Mouse (Mus musculus) stomach, embryonic 16.5 days (tissue): ENCODE measurements at regions not wholly inside any gene's neighbourhood (a gene's known extent, or its start where the extent isn't known, plus 50 kb on each side); places are given as distances from the start of the nearest gene placed in this dataset.

Experiments used
- ATAC-seq: fragments of 200-750 bp; cut with Nextera tagmentation; 2 replicates; pipeline ENCODE4 v1.8.0; 2017; ENCODE audit warnings: moderate number of reproducible peaks, moderate TSS enrichment; ENCODE audit not compliant: insufficient read depth, low FRiP score
- H3K27ac ChIP-seq: fragments of 300-500 bp; sonication (generic); 2 replicates; pipeline ENCODE4 v1.5.1; 2014; ENCODE audit warnings: low read length
- H3K27me3 ChIP-seq: fragments of 300-500 bp; sonication (generic); 2 replicates; pipeline ENCODE4 v1.6.1; 2014; ENCODE audit warnings: low read length, control low read depth, mixed read lengths; ENCODE audit not compliant: control insufficient read depth, insufficient read depth
- H3K36me3 ChIP-seq: fragments of 300-500 bp; sonication (generic); 2 replicates; pipeline ENCODE4 v1.6.1; 2014; ENCODE audit warnings: low read length; ENCODE audit not compliant: control insufficient read depth, insufficient read depth
- H3K4me1 ChIP-seq: fragments of 300-500 bp; sonication (generic); 2 replicates; pipeline ENCODE4 v1.6.1; 2014; ENCODE audit warnings: low read length, control low read depth, mixed read lengths; ENCODE audit not compliant: control insufficient read depth, insufficient read depth
- H3K4me2 ChIP-seq: fragments of 300-500 bp; sonication (generic); 2 replicates; pipeline ENCODE4 v1.6.1; 2014; ENCODE audit warnings: low read depth, low read length, mixed read lengths
- H3K4me3 ChIP-seq: fragments of 300-500 bp; sonication (generic); replicated peaks from 2 replicates; pipeline ENCODE4 v1.5.1; 2014; ENCODE audit warnings: mild to moderate bottlenecking, low read length
- H3K9ac ChIP-seq: fragments of 300-500 bp; sonication (generic); 2 replicates; pipeline ENCODE4 v1.6.1; 2014; ENCODE audit warnings: low read length
- H3K9me3 ChIP-seq: fragments of 300-500 bp; sonication (generic); replicated peaks from 2 replicates; pipeline ENCODE4 v1.6.1; 2016; ENCODE audit warnings: low read length, control low read depth; ENCODE audit not compliant: control insufficient read depth
- WGBS: fragments of 180-500 bp; shearing (Covaris S2); extraction: QIAGEN DNeasy Blood & Tissue Kit; methylation state at CpG from one replicate; pipeline ENCODE4 v1.1.7; 2014; 5-methylcytosine and 5-hydroxymethylcytosine counted together

DNA sequence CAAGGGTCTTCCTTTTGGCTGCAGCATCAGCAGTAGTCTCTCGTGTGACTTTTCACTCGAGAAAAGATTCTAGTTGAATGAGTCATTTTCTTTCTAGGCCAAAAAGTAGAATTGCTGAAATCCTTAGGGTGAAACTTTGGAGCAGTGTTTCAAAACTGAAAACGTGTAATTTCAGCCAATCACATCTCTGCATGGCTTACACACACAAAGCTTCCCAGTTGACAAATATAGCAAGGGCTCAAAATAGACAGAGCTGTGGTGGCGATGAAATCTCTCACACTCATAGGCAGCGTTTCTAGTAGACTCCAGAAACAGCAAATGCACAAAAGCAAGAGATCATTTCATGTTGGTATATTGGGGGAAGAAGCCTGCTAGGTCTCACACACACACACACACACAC is 283.1 kb upstream of the Rsrc1 start:
- no peak for ATAC-seq
- no peaks in the 10 kb centered on the region for H3K4me1 ChIP-seq
- no peaks in the 10 kb centered on the region for H3K9me3 ChIP-seq
- no peak overlapping the region for H3K27ac ChIP-seq
- H3K9ac ChIP-seq = no peak overlapping the region
- H3K27me3 ChIP-seq = no peaks in the 10 kb centered on the region
- H3K36me3 ChIP-seq = no peaks in the 10 kb centered on the region
- WGBS = 70% methylated on average over 5 of the region's 5 CpGs
- no peak overlapping the region for H3K4me2 ChIP-seq
- no peak overlapping the region for H3K4me3 ChIP-seq

DNA sequence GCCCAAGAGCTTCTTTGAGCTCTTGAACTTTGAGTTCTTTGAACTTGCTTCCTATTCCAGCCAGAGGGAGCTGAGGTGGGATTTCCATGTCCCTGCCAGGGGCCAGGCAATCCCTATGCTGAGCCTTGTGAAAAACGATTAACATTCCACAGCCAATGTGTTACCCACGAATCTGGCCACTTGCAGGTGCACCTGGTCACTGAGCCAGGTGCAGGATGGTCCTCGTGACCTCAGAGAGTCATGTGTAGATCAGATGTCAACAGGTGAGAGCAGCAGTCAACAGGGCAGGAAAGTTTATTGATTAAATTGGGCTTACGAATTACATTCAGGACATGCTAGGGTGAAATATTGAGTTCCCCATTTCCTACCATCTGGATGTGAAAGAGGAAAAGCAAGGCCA is 275.4 kb upstream of the Rsrc1 start:
- Histone ChIP-seq H3K4me3 (no peak overlapping the region), H3K36me3 (no peaks in the 10 kb centered on the region), H3K9me3 (no peaks in the 10 kb centered on the region), H3K4me2 (no peak overlapping the region), H3K27ac (no peak overlapping the region), H3K9ac (no peak overlapping the region), H3K27me3 (no peaks in the 10 kb centered on the region), H3K4me1 (no peaks in the 10 kb centered on the region)
- ATAC-seq = no peak
- WGBS = 72% methylated on average over 4 of the region's 4 CpGs

DNA sequence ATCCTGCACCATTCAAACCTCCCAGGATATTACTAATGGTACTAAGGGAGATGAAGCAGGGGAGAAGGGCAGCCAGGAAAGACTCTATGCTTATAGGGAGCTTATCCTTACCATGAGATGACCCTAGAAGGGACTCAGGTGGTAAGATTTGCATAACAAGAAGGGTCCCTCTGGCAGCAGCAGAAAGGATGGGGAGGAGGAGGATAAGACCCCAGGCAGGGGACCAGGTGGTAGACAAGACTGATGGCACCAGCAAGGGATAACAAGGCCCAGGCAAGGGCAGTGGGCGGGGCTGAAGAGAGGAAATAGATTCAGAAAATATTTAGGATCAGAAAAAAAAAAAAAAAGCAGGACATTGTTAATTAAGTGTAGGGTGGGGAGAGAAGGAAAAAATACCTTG is 245.7 kb upstream of the Rsrc1 start:
- H3K27ac ChIP-seq = no peak overlapping the region
- ATAC-seq = no peak
- H3K4me1 ChIP-seq = no peaks in the 10 kb centered on the region
- no peak overlapping the region for H3K4me2 ChIP-seq
- H3K36me3 ChIP-seq = no peaks in the 10 kb centered on the region
- 77% methylated on average over 1 of the region's 1 CpGs for WGBS
- H3K9ac ChIP-seq = no peak overlapping the region
- no peak overlapping the region for H3K4me3 ChIP-seq
- no peaks in the 10 kb centered on the region for H3K27me3 ChIP-seq
- H3K9me3 ChIP-seq = no peaks in the 10 kb centered on the region

DNA sequence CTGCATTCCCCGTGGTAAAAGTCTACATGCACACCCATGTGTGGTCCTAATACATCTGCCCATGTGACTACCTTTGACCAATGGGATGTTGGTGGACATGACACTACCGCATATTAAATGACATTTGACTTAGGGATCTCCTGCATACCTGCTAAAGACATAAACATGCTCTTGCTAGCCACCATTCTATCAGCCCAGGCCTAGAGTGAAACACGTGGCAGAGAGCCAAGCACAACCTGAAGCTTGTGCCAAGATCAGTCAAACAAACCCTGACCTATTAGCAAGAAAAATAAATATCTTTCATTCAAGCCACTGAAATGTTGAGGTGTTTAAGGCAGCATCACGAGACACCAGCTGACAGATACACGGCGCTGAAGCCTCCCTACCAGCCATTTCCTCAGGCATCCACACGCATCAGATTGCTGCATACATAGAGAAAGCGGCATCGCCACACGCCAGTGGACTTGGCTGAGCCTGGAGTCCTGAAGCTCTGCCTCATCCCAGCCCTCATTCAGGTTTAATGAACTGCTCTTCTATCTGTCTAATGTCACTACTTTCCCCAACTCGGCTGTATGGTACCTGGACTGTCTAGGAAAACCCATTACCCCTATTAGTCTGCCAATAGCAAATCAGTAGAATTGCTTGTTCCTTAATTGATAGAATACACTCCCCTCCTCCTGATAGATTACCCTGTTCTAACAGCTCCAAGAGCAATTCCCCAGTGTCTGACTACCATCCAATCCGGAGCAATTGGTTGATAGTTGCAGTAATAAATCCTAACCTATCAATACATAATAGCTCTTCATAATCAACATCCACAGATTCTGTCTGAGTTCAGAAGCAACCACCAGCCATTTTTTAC is 242.8 kb upstream of the Rsrc1 start:
- no peaks in the 10 kb centered on the region for H3K36me3 ChIP-seq
- 55% methylated on average over 12 of the region's 12 CpGs for WGBS
- no peaks in the 10 kb centered on the region for H3K9me3 ChIP-seq
- H3K27ac ChIP-seq = no peak overlapping the region
- H3K4me1 ChIP-seq = no peaks in the 10 kb centered on the region
- no peak overlapping the region for H3K4me3 ChIP-seq
- no peak overlapping the region for H3K9ac ChIP-seq
- ATAC-seq = peak; percentile 33; the same call in 1 of the 2 replicates
- no peak overlapping the region for H3K4me2 ChIP-seq
- H3K27me3 ChIP-seq = no peaks in the 10 kb centered on the region

DNA sequence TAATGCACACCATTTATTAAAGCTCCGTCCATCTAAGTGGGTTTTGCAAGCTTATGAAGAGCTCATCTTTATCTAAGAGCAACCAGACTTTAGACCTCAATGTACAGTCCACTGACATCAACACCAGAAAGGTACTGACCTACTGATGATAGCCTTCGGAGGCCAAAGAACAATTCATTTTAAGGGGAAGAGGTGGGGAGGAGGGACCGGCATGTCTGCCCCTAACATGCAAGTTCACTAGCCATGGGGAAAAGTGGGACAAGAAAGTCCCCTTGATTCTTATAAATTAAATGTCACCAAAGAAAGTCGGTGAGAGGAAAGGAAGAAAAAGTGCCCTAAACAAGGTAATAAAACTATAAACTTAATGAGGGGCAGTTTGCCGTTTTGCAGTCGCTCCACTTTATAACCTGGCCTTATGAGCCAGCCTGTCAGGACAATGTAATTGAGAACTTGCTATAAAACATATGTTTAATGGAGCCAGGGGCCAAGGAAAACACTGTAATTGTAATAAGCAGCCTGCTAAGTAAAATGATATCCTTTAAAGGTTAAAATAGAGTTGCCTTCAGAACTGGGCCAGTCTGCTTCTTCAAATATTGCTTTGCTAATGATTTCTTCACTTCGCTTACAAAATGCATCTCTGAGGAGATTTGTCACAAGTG is 241.7 kb upstream of the Rsrc1 start:
- WGBS = 43% methylated on average over 7 of the region's 7 CpGs
- no peak overlapping the region for H3K4me2 ChIP-seq
- H3K4me1 ChIP-seq = no peaks in the 10 kb centered on the region
- H3K27ac ChIP-seq = no peak overlapping the region
- H3K27me3 ChIP-seq = no peaks in the 10 kb centered on the region
- H3K9ac ChIP-seq = no peak overlapping the region
- H3K36me3 ChIP-seq = no peaks in the 10 kb centered on the region
- no peaks in the 10 kb centered on the region for H3K9me3 ChIP-seq
- ATAC-seq = no peak
- H3K4me3 ChIP-seq = no peak overlapping the region

DNA sequence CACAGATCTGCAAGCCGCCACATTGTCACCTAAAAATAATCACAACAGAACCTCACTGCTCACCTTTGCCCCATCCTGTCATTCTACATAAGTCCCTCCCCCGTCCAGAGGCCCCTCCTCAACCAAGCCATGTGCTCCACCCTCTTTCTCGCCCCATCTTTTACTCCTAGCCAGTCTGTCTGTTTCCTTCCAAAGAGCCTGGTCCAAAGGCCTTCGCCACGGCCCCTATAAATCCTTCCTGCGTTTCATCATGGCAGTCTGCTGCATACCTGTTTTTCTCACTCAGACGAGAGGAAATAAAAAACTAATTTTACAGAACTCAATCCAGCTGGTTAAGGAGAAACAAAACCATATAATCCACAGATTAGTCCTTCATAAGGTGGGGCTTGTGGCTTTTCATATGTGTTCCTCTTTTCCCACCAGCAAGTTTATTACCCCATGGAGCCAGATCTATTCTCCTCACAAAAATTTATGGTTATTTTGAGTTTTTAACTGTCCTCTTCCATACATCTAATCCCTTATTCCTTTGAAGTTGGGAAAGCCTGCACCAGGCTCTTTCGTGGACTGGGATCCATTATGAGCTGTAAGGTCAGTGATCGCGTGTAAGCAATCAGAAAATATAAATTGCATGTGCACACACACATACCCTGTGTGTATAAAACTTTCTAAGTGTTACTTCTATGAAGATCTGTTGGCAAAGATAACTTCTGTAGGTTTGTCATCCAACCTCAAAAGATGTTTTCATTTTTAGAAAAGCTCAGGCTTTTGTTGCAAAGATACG is 236.9 kb upstream of the Rsrc1 start:
- Histone ChIP-seq H3K4me1 (no peaks in the 10 kb centered on the region), H3K9ac (no peak overlapping the region), H3K4me2 (no peak overlapping the region), H3K4me3 (no peak overlapping the region), H3K27ac (no peak overlapping the region), H3K9me3 (no peaks in the 10 kb centered on the region), H3K27me3 (no peaks in the 10 kb centered on the region), H3K36me3 (no peaks in the 10 kb centered on the region)
- ATAC-seq = no peak
- 75% methylated on average over 11 of the region's 11 CpGs for WGBS

DNA sequence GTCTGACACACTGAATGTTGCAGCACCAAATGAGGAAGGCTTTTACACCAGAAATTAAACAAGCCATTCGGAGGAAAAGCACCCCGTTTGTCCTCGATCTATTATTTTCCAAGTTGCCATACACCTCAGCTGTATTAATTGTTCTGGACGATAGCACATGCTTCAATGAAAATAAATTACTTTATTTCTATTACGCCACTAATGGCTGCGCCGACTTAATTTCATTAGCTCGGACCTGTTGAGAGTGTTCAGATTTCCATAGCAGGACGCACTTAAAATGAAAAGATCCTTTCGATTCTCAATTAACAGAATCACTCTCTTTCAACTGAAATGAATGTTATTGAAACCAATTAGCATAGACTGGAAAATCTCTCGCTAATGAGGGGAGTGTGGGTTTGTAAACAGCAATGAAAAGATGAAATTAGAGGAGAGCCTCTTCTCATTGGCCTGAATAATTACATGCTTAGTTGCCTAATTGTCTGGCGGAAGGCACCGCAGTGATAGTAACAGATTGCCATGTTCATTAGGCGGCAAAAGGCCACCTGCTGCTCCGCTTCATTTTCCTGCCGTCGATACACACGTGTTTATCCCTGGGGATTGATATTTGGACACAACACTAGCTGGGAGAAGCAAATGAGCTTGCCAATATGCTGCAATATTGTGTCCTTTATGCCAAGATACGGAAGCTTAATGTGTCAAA is 234.7 kb upstream of the Rsrc1 start:
- Histone ChIP-seq H3K9me3 (no peaks in the 10 kb centered on the region), H3K36me3 (no peaks in the 10 kb centered on the region), H3K4me3 (no peak overlapping the region), H3K4me2 (no peak overlapping the region), H3K9ac (no peak overlapping the region), H3K4me1 (no peaks in the 10 kb centered on the region), H3K27ac (no peak overlapping the region), H3K27me3 (no peaks in the 10 kb centered on the region)
- no peak for ATAC-seq
- WGBS = 84% methylated on average over 19 of the region's 19 CpGs

DNA sequence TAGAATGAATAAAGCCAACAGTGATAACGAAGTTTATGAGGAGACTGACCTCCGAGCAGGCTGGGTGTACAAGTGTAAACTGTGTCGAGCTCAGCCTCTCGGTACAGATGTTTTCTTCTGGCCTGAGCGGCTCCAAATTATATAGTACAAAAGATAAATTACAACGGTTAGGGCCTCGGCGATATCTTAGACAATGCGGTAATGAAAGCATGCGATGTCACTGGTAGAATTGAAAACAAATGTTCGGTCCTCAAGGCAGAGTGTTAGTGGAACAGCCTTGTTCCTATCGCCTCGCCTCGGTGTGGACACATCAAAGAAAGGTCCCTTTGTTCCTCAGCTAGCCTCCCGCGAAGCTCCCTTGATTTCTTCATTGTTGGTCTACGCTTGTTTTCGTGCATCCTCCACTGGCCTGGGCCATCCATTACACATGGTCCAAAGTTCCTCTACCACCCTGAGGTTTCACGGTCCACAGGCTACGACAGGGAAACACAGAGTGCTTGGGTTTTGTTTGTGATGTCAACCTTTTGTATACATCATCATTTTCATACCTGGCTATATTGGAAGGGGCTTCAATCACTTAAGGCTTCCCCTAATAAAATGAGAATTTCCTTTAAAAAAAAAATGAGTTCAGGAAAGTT is 234.0 kb upstream of the Rsrc1 start:
- Histone ChIP-seq H3K27ac (no peak overlapping the region), H3K4me1 (no peaks in the 10 kb centered on the region), H3K9me3 (no peaks in the 10 kb centered on the region), H3K9ac (no peak overlapping the region), H3K36me3 (no peaks in the 10 kb centered on the region), H3K4me2 (no peak overlapping the region), H3K27me3 (no peaks in the 10 kb centered on the region), H3K4me3 (no peak overlapping the region)
- no peak for ATAC-seq
- 75% methylated on average over 20 of the region's 20 CpGs for WGBS
